Mouse (Mus musculus) limb, embryonic 11.5 days (tissue): ENCODE results near the gene Ergic1. TPM values are rescaled to one million over a fixed set of nuclear protein-coding genes. Genes with fewer than 3 reads are reported as not detected.
A peak's percentile ranks its signal among the peaks of the same experiment; 100 is the strongest.

Experiments
- ATAC-seq: fragments of 200-750 bp; cut with Nextera tagmentation; 2 replicates; pipeline ENCODE4 v1.8.0; 2017; ENCODE audit warnings: low read depth; ENCODE audit not compliant: insufficient number of reproducible peaks, low FRiP score, low TSS enrichment
- DNase-seq: peaks from one replicate; pipeline ENCODE4 v3.0.0-alpha.2; 2015; ENCODE audit warnings: low spot score
- H3K27ac ChIP-seq: fragments of 300-500 bp; sonication (generic); replicated peaks from 2 replicates; pipeline ENCODE4 v1.5.1; 2014; ENCODE audit warnings: low read depth, mild to moderate bottlenecking, low read length
- H3K27me3 ChIP-seq: fragments of 300-500 bp; sonication (generic); 2 replicates; pipeline ENCODE4 v1.6.1; 2014; ENCODE audit warnings: mild to moderate bottlenecking, low read length, mixed read lengths; ENCODE audit not compliant: control insufficient read depth, insufficient read depth
- H3K36me3 ChIP-seq: fragments of 300-500 bp; sonication (generic); 2 replicates; pipeline ENCODE4 v1.6.1; 2014; ENCODE audit warnings: mild to moderate bottlenecking, low read length, moderate library complexity, mixed read lengths; ENCODE audit not compliant: control insufficient read depth, insufficient read depth
- H3K4me1 ChIP-seq: fragments of 300-500 bp; sonication (generic); 2 replicates; pipeline ENCODE4 v1.6.1; 2014; ENCODE audit warnings: low read length, mixed read lengths; ENCODE audit not compliant: control insufficient read depth, insufficient read depth
- H3K4me2 ChIP-seq: fragments of 300-500 bp; sonication (generic); 2 replicates; pipeline ENCODE4 v1.6.1; 2014; ENCODE audit warnings: low read depth, mild to moderate bottlenecking, moderate library complexity; ENCODE audit not compliant: severe bottlenecking
- H3K4me3 ChIP-seq: fragments of 300-500 bp; sonication (generic); 2 replicates; pipeline ENCODE4 v1.5.1; 2014; ENCODE audit warnings: low read depth, low read length
- H3K9ac ChIP-seq: fragments of 300-500 bp; sonication (generic); 2 replicates; pipeline ENCODE4 v1.6.1; 2014; ENCODE audit warnings: mild to moderate bottlenecking, low read length
- H3K9me3 ChIP-seq: fragments of 300-500 bp; sonication (generic); 2 replicates; pipeline ENCODE4 v1.6.1; 2016; ENCODE audit warnings: low read length; ENCODE audit not compliant: control insufficient read depth
- WGBS: fragments of 180-500 bp; shearing (Covaris S2); extraction: QIAGEN DNeasy Blood & Tissue Kit; methylation state at CpG from one replicate; pipeline ENCODE4 v1.1.7; 2014; 5-methylcytosine and 5-hydroxymethylcytosine counted together
- polyA plus RNA-seq: library from polyadenylated mRNA; unstranded; fragments of >200 nt; fragmentation: Nextera tagmentation; extraction: Ambion mirVana; gene quantifications from 2 replicates; pipeline ENCODE4 v1.2.1, GENCODE M21; 2014

Gene Ergic1
- polyA plus RNA-seq, 1 experiment from 2014 or later: 143 TPM

- no peak overlapping the region for H3K9ac ChIP-seq
- no peaks in the 10 kb centered on the region for H3K27me3 ChIP-seq
These were observed 37.0 kb upstream of the Ergic1 start for GRCm38 (mm10) chr17:26524316-26524715.

GRCm38 (mm10) chr17:26524801-26525200 is 36.5 kb upstream of the Ergic1 start:
- no peak for ATAC-seq

More at GRCm38 (mm10) chr17:26524316-26524715, 37.0 kb upstream of the Ergic1 start:
- H3K4me3 ChIP-seq: no peak overlapping the region
- no peak for ATAC-seq
- no peak overlapping the region for H3K27ac ChIP-seq
- H3K9me3 ChIP-seq: no peaks in the 10 kb centered on the region
- DNase-seq: no peak
- H3K4me1 ChIP-seq: no peaks in the 10 kb centered on the region
- H3K36me3 ChIP-seq: no peaks in the 10 kb centered on the region
- no peak overlapping the region for H3K4me2 ChIP-seq

GRCm38 (mm10) chr17:26525316-26525715 is 36.0 kb upstream of the Ergic1 start:
- Histone ChIP-seq H3K4me2 (no peak overlapping the region), H3K4me3 (no peak overlapping the region), H3K9me3 (no peaks in the 10 kb centered on the region), H3K27ac (no peak overlapping the region), H3K36me3 (no peaks in the 10 kb centered on the region), H3K9ac (no peak overlapping the region), H3K27me3 (no peaks in the 10 kb centered on the region), H3K4me1 (peaks cover 3% of the 10 kb centered on the region)
- DNase-seq: no peak
- no peak for ATAC-seq
- WGBS: 86% methylated on average over 7 of the region's 7 CpGs

More at GRCm38 (mm10) chr17:26524801-26525200, 36.5 kb upstream of the Ergic1 start:
- Histone ChIP-seq H3K27ac (no peak overlapping the region), H3K4me3 (no peak overlapping the region), H3K36me3 (no peaks in the 10 kb centered on the region), H3K27me3 (no peaks in the 10 kb centered on the region), H3K4me2 (no peak overlapping the region), H3K9ac (no peak overlapping the region), H3K4me1 (no peaks in the 10 kb centered on the region), H3K9me3 (no peaks in the 10 kb centered on the region)
- DNase-seq: no peak
- WGBS: 79% methylated on average over 4 of the region's 4 CpGs

GRCm38 (mm10) chr17:26527291-26527690 is 34.0 kb upstream of the Ergic1 start:
- Histone ChIP-seq H3K27me3 (no peaks in the 10 kb centered on the region), H3K4me2 (no peak overlapping the region), H3K9ac (no peak overlapping the region), H3K4me1 (peaks cover 12% of the 10 kb centered on the region), H3K4me3 (no peak overlapping the region), H3K27ac (no peak overlapping the region), H3K36me3 (no peaks in the 10 kb centered on the region), H3K9me3 (no peaks in the 10 kb centered on the region)
- ATAC-seq: no peak
- 94% methylated on average over 9 of the region's 9 CpGs for WGBS
- DNase-seq: no peak

GRCm38 (mm10) chr17:26528751-26529150 is 32.5 kb upstream of the Ergic1 start:
- peaks cover 12% of the 10 kb centered on the region for H3K4me1 ChIP-seq
- H3K27me3 ChIP-seq: no peaks in the 10 kb centered on the region
- H3K27ac ChIP-seq: no peak overlapping the region
- no peaks in the 10 kb centered on the region for H3K36me3 ChIP-seq
- ATAC-seq: no peak
- H3K9me3 ChIP-seq: no peaks in the 10 kb centered on the region
- no peak overlapping the region for H3K4me2 ChIP-seq
- H3K9ac ChIP-seq: no peak overlapping the region
- 84% methylated on average over 6 of the region's 6 CpGs for WGBS
- DNase-seq: no peak
- H3K4me3 ChIP-seq: no peak overlapping the region

- no peak overlapping the region for H3K4me2 ChIP-seq
These were observed 31.5 kb upstream of the Ergic1 start for GRCm38 (mm10) chr17:26529791-26530241.

GRCm38 (mm10) chr17:26530590-26531081 is 30.7 kb upstream of the Ergic1 start:
- WGBS: 17% methylated on average over 3 of the region's 3 CpGs
- H3K4me1 ChIP-seq: peaks cover 12% of the 10 kb centered on the region
- DNase-seq (peak; percentile 63), ATAC-seq (peak; percentile 57)
- H3K9me3 ChIP-seq: no peaks in the 10 kb centered on the region
- no peak overlapping the region for H3K27ac ChIP-seq
- no peak overlapping the region for H3K4me2 ChIP-seq
- H3K9ac ChIP-seq: peak overlapping the region; percentile 14; the same call in 1 of the 2 replicates
- no peaks in the 10 kb centered on the region for H3K36me3 ChIP-seq
- no peak overlapping the region for H3K4me3 ChIP-seq
- no peaks in the 10 kb centered on the region for H3K27me3 ChIP-seq

More at GRCm38 (mm10) chr17:26529791-26530241, 31.5 kb upstream of the Ergic1 start:
- no peak overlapping the region for H3K4me3 ChIP-seq
- H3K9ac ChIP-seq: no peak overlapping the region
- ATAC-seq: no peak
- DNase-seq: no peak
- no peaks in the 10 kb centered on the region for H3K27me3 ChIP-seq
- H3K27ac ChIP-seq: no peak overlapping the region
- no peaks in the 10 kb centered on the region for H3K9me3 ChIP-seq
- peaks cover 12% of the 10 kb centered on the region for H3K4me1 ChIP-seq
- H3K36me3 ChIP-seq: no peaks in the 10 kb centered on the region
- 77% methylated on average over 5 of the region's 5 CpGs for WGBS

- no peak for ATAC-seq
- H3K4me3 ChIP-seq: no peak overlapping the region
- H3K27ac ChIP-seq: no peak overlapping the region
- H3K9me3 ChIP-seq: no peaks in the 10 kb centered on the region
- peaks cover 12% of the 10 kb centered on the region for H3K4me1 ChIP-seq
- no peaks in the 10 kb centered on the region for H3K36me3 ChIP-seq
- WGBS: 92% methylated on average over 7 of the region's 7 CpGs
- H3K27me3 ChIP-seq: no peaks in the 10 kb centered on the region
- H3K4me2 ChIP-seq: no peak overlapping the region
- no peak for DNase-seq
- no peak overlapping the region for H3K9ac ChIP-seq
These were observed 29.8 kb upstream of the Ergic1 start for GRCm38 (mm10) chr17:26531395-26532027.
